In genomic region chr1:52279331-52279730, GRCm38 (mm10) we compare ENCODE assay signal across 21 mouse cellular contexts. TPM values are rescaled to one million over a fixed set of nuclear protein-coding genes. Genes with fewer than 3 reads are reported as not detected.
DNase-seq lines count a peak whose midpoint lies in the region; ATAC-seq and TF ChIP-seq lines count a peak whose summit lies in the region.
"Had no signal": no experiment of that assay in that cellular context is flagged by ENCODE, and none has a peak within 500 bp of the region (broad histone marks: within the 10 kb centered on the region; RNA-seq: fewer than 3 reads in every experiment).

No protein-coding gene starts in this region.

- TF ChIP-seq POLR2A in kidney, adult 2 months (IDR thresholded peaks at IDR 0.05; ENCODE audit: low read depth, low read length): no peak

- peak; percentile 58 for DNase-seq in kidney, adult 2 months
- DNase-seq in kidney, adult 18-20 months: no peak
- DNase-seq in kidney, postnatal 0 days (ENCODE audit: low spot score): no peak
- DNase-seq in kidney, adult 11 months: no peak
- DNase-seq in ES-CJ7 (ENCODE audit: low read depth, low spot score): peak; percentile 51
- DNase-seq in heart, adult 18-20 months: no peak
- DNase-seq in heart, postnatal 36 days: no peak
- DNase-seq: adrenal gland, postnatal 14 days; cerebellum, adult 11-12 months; cerebellum, adult 9-10 months; cerebellum, postnatal 25 days; gastrocnemius, postnatal 36 days; heart, adult 2 months; heart, postnatal 14 days had no signal

- intact Hi-C loops in heart, postnatal 36 days (cut with DNase I): no loop called here

- H3K27me3 ChIP-seq in kidney, adult 2 months (replicated peaks; ENCODE audit: control insufficient read depth, insufficient read depth, low read length): no peaks in the 10 kb centered on the region
- H3K27me3 ChIP-seq in kidney, postnatal 0 days (ENCODE audit: insufficient read depth, low read length): no peaks in the 10 kb centered on the region
- no peaks in the 10 kb centered on the region for H3K27me3 ChIP-seq in intestine, postnatal 0 days (replicated peaks; ENCODE audit: control insufficient read depth, insufficient read depth, low read length)
- H3K27me3 ChIP-seq: embryonic facial prominence, embryonic 12.5 days; forebrain, embryonic 15.5 days; heart, embryonic 15.5 days; hindbrain, embryonic 15.5 days had no signal

- 27% methylated on average over 3 of the region's 3 CpGs for WGBS in kidney, adult 2 months
- 48% methylated on average over 3 of the region's 3 CpGs for WGBS in kidney, postnatal 0 days
- WGBS in intestine, postnatal 0 days: 48% methylated on average over 3 of the region's 3 CpGs

- ATAC-seq in kidney, postnatal 0 days (replicated peaks; ENCODE audit: low FRiP score, low read depth): no peak
- 0 out of 2 replicates have a peak, but pooled peaks have one; percentile 41 for ATAC-seq in intestine, postnatal 0 days
- ATAC-seq: activated CD4-positive, CD25-positive, alpha-beta regulatory T cell, adult 4 months; forebrain, embryonic 15.5 days had no signal

- no peak overlapping the region for H3K4me3 ChIP-seq in kidney, adult 2 months (ENCODE audit: insufficient read depth, low read depth, low read length)
- H3K4me3 ChIP-seq in kidney, postnatal 0 days (replicated peaks; ENCODE audit: low read depth, low read length): no peak overlapping the region
- no peak overlapping the region for H3K4me3 ChIP-seq in intestine, postnatal 0 days (ENCODE audit: low read depth, low read length)
- H3K4me3 ChIP-seq: embryonic facial prominence, embryonic 12.5 days; forebrain, embryonic 15.5 days; heart, adult 2 months; heart, embryonic 15.5 days; hindbrain, embryonic 15.5 days had no signal

- H3K4me2 ChIP-seq in kidney, postnatal 0 days (ENCODE audit: low read length): no peak overlapping the region
- no peak overlapping the region for H3K4me2 ChIP-seq in intestine, postnatal 0 days (replicated peaks; ENCODE audit: low read depth)
- H3K4me2 ChIP-seq: embryonic facial prominence, embryonic 12.5 days; forebrain, embryonic 15.5 days; heart, embryonic 11.5 days; heart, embryonic 15.5 days; hindbrain, embryonic 15.5 days had no signal

- H3K27ac ChIP-seq in kidney, adult 2 months (ENCODE audit: insufficient read depth, low read depth, low read length): peak overlapping the region; percentile 75
- peak overlapping the region; percentile 57; the same call in 1 of the 2 replicates for H3K27ac ChIP-seq in kidney, postnatal 0 days
- no peak overlapping the region for H3K27ac ChIP-seq in intestine, postnatal 0 days (ENCODE audit: low read depth, low read length)
- H3K27ac ChIP-seq: embryonic facial prominence, embryonic 12.5 days; forebrain, embryonic 15.5 days; heart, adult 2 months; heart, embryonic 15.5 days; hindbrain, embryonic 15.5 days had no signal

- H3K9ac ChIP-seq in kidney, postnatal 0 days (ENCODE audit: low read depth, low read length): no peak overlapping the region
- H3K9ac ChIP-seq in intestine, postnatal 0 days (ENCODE audit: low read depth, low read length): no peak overlapping the region
- H3K9ac ChIP-seq: embryonic facial prominence, embryonic 12.5 days; forebrain, embryonic 15.5 days; heart, embryonic 15.5 days; hindbrain, embryonic 15.5 days had no signal

- peaks cover 20% of the 10 kb centered on the region for H3K4me1 ChIP-seq in kidney, adult 2 months (ENCODE audit: control insufficient read depth, insufficient read depth, low read length)
- H3K4me1 ChIP-seq in kidney, postnatal 0 days (replicated peaks; ENCODE audit: insufficient read depth, low read length): peaks cover 12% of the 10 kb centered on the region; the same call in 1 of the 2 replicates
- no peaks in the 10 kb centered on the region; the same call in 1 of the 2 replicates for H3K4me1 ChIP-seq in intestine, postnatal 0 days (replicated peaks; ENCODE audit: control insufficient read depth, insufficient read depth, low read length)
- H3K4me1 ChIP-seq: embryonic facial prominence, embryonic 12.5 days; forebrain, embryonic 15.5 days; heart, embryonic 15.5 days; hindbrain, embryonic 15.5 days had no signal

- H3K36me3 ChIP-seq in kidney, adult 2 months (ENCODE audit: control insufficient read depth, insufficient read depth, low read length): no peaks in the 10 kb centered on the region
- H3K36me3 ChIP-seq in kidney, postnatal 0 days (ENCODE audit: insufficient read depth, low read length): no peaks in the 10 kb centered on the region
- no peaks in the 10 kb centered on the region for H3K36me3 ChIP-seq in intestine, postnatal 0 days (ENCODE audit: control insufficient read depth, insufficient read depth)
- H3K36me3 ChIP-seq: embryonic facial prominence, embryonic 12.5 days; forebrain, embryonic 15.5 days; heart, embryonic 15.5 days; hindbrain, embryonic 15.5 days had no signal

- no peak for TF ChIP-seq CTCF in kidney, adult 2 months (conservative IDR thresholded peaks at IDR 0.05; ENCODE audit: insufficient read depth, insufficient read length, low read depth, low read length)
- no peak for TF ChIP-seq CTCF in kidney, postnatal 0 days (IDR thresholded peaks at IDR 0.05; ENCODE audit: low read depth)
- TF ChIP-seq CTCF in intestine, postnatal 0 days (IDR thresholded peaks at IDR 0.05; ENCODE audit: low read depth): no peak

- H3K9me3 ChIP-seq in kidney, postnatal 0 days (replicated peaks; ENCODE audit: low read length): no peaks in the 10 kb centered on the region
- H3K9me3 ChIP-seq in intestine, postnatal 0 days (ENCODE audit: control insufficient read depth): no peaks in the 10 kb centered on the region
- H3K9me3 ChIP-seq: embryonic facial prominence, embryonic 12.5 days; forebrain, embryonic 15.5 days; heart, embryonic 15.5 days; hindbrain, embryonic 15.5 days had no signal

RNA-seq across cellular contexts. Expression of gene Gls, which starts 46.3 kb away (rescaled TPM):
- 55.0 and 62.9 TPM in 2 replicates for polyA plus RNA-seq in kidney, adult 2 months (2012; rRNA removed)
- 32.0 TPM in 2 replicates for polyA plus RNA-seq in kidney, postnatal 0 days (2015; fragmentation: Nextera tagmentation; extraction: Ambion mirVana)
- 33.9 and 41.0 TPM in 2 replicates for polyA plus RNA-seq in intestine, postnatal 0 days (2015; fragmentation: Nextera tagmentation; extraction: Ambion mirVana)
- total RNA-seq in heart, adult 18-20 months (2021): 10 to 100 TPM; 86.2 to 98.2 TPM
- 100 to 1,000 TPM in 1 of 2 experiments, 10 to 100 TPM in 1; 78.2 to 109 TPM for total RNA-seq in heart, postnatal 36 days (2021)

Comparison
In these comparisons a context has a peak if more than half of its experiments do, and no peak if none do; other contexts are left out.
1. DNase-seq: peak in kidney, adult 2 months (single experiment) and ES-CJ7 (single experiment); none in kidney, adult 18-20 months (single experiment), kidney, postnatal 0 days (single experiment), kidney, adult 11 months (single experiment), heart, adult 18-20 months (0 of 2) and heart, postnatal 36 days (0 of 2).